In genomic region chr5:143333872-143334271, GRCm38 (mm10) we compare ENCODE assay signal across 7 mouse cellular contexts. TPM values are rescaled to one million over a fixed set of nuclear protein-coding genes. Genes with fewer than 3 reads are reported as not detected.
DNase-seq lines count a peak whose midpoint lies in the region; ATAC-seq lines count a peak whose summit lies in the region.

No protein-coding gene starts in this region.

- H3K9me3 ChIP-seq in heart, embryonic 16.5 days (replicated peaks; ENCODE audit: control insufficient read depth, low read length) = no peaks in the 10 kb centered on the region

- 5% methylated on average over 5 of the region's 5 CpGs for WGBS in heart, embryonic 16.5 days

- peaks cover 5% of the 10 kb centered on the region for H3K4me1 ChIP-seq in heart, embryonic 16.5 days (ENCODE audit: control insufficient read depth, insufficient read depth, low read length)

- H3K27ac ChIP-seq in heart, embryonic 16.5 days (ENCODE audit: low read length) = no peak overlapping the region

- no peak for ATAC-seq in heart, embryonic 16.5 days (replicated peaks; ENCODE audit: extremely low read depth, insufficient read depth, low FRiP score)

- peak overlapping the region; percentile 45 for H3K4me2 ChIP-seq in heart, embryonic 16.5 days (ENCODE audit: low read depth, low read length)

- no peaks in the 10 kb centered on the region for H3K36me3 ChIP-seq in heart, embryonic 16.5 days (ENCODE audit: control insufficient read depth, insufficient read depth)

- peaks cover 2% of the 10 kb centered on the region for H3K27me3 ChIP-seq in heart, embryonic 16.5 days (ENCODE audit: control insufficient read depth, insufficient read depth, low read length)

- peak; percentile 71 to 76 for DNase-seq in CD8-positive naive resting alpha-beta T cell, adult 2 months (ENCODE audit: low read depth in 2 of 2, low spot score in 2 of 2)
- DNase-seq in MN1 (ENCODE audit: low spot score) = peak; percentile 90
- peak; percentile 89 to 95 for DNase-seq in cerebellum, postnatal 14 days
- peak; percentile 84 for DNase-seq in layer of hippocampus, adult 9-11 months
- peak; percentile 80 for DNase-seq in lung, postnatal 14 days
- peak; percentile 61 to 74 for DNase-seq in right cerebral cortex, postnatal 36 days (ENCODE audit: low spot score in 2 of 2)

- H3K4me3 ChIP-seq in heart, embryonic 16.5 days (ENCODE audit: low read length) = no peak overlapping the region

- no peak overlapping the region for H3K9ac ChIP-seq in heart, embryonic 16.5 days (ENCODE audit: low read length)

RNA-seq across cellular contexts. Expression of gene Zdhhc4, which starts 4.8 kb away (rescaled TPM):
- 57.0 and 58.7 TPM in 2 replicates for polyA plus RNA-seq in heart, embryonic 16.5 days (2015; fragmentation: Nextera tagmentation; extraction: Ambion mirVana)

RNA-seq across cellular contexts. Expression of gene E130309D02Rik, which starts 18.7 kb away (rescaled TPM):
- polyA plus RNA-seq in heart, embryonic 16.5 days (2015; fragmentation: Nextera tagmentation; extraction: Ambion mirVana) = 24.0 TPM in 2 replicates

RNA-seq across cellular contexts. Expression of gene Grid2ip, which starts 23.3 kb away (rescaled TPM):
- polyA plus RNA-seq in heart, embryonic 16.5 days (2015; fragmentation: Nextera tagmentation; extraction: Ambion mirVana) = 0.08 TPM in 1 of 2 replicates, not detected in the other

RNA-seq across cellular contexts. Expression of gene Zfp853, which starts 40.4 kb away (rescaled TPM):
- polyA plus RNA-seq in heart, embryonic 16.5 days (2015; fragmentation: Nextera tagmentation; extraction: Ambion mirVana) = not detected in 2 replicates
